Mouse (Mus musculus): ENCODE measurements at regions not wholly inside any gene's neighbourhood (a gene's known extent, or its start where the extent isn't known, plus 50 kb on each side); places are given as distances from the start of the nearest gene placed in this dataset.

DNA sequence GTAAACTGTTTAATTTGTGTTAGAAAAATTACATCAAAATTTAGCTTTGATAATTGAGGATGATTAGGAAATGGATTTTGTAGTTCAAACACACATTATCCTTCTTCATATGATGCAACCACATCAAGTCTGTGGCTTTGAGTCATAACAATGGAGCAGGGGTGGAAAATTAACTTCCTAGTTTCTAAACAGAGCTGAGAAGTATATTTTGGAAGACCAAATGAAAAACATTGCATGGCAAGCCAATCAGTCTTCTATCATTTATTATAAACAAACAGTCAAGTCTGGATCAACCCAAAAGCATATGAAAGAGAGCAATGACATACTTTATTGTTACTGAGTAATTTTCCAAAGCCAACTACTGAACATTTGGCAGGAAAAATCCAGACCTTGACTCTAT, 440.2 kb upstream of the Diaph2 start:
- no peak for TF ChIP-seq POLR2A (IDR thresholded peaks at IDR 0.05; ENCODE audit: control insufficient read depth, extremely low read depth, insufficient read depth, low read length, poor library complexity)
- no peak for TF ChIP-seq CTCF (IDR thresholded peaks at IDR 0.05; ENCODE audit: borderline replicate concordance, control insufficient read depth, extremely low read depth, insufficient read depth, low read length, poor library complexity)

All from thymus, adult 2 months (tissue).